Mouse (Mus musculus): ENCODE measurements around the gene Erbb3.

The Erbb3 gene

DNA sequence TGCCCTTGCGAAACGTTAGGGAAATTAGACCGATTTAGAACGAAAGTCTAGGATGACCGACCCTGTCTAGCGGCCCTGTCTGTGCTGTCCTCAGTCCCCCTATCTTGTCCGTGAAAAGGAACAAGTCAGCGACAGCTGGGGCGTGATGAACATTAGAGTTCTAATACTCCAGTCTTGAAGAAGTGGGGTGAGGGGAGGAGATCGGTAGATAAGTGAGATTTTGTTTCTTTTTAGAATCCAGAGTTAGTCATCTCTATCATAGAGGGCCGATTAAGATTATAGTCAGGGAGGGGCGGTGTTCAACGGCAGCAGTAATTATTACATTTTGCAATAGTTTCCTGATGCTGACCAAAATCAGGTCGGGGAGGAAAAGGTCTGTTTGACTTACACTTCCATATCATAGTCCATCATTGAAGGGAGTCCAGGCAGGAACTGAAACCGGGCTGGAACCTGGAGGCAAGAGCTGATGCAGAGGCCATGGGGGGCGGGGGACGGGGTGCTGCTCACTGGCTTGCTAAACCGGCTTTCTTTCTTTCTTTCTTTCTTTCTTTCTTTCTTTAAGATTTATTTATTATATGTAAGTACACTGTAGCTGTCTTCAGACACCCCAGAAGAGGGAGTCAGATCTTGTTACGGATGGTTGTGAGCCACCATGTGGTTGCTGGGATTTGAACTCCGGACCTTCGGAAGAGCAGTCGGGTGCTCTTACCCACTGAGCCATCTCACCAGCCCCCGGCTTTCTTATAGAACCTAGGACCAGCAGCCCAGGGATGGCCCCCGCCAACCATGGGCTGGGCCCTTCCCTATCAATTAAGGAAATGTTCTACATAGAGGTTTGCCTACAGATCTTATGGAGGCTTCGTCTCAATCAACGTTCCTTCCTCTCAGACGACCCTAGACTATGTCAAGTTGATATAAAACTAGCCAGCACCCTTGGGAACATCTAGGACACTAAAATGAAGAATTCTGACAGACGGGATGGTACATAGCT, 62.8 kb downstream of the Erbb3 start:
- no peak for DNase-seq (ENCODE audit: low read depth, low spot score)

DNA sequence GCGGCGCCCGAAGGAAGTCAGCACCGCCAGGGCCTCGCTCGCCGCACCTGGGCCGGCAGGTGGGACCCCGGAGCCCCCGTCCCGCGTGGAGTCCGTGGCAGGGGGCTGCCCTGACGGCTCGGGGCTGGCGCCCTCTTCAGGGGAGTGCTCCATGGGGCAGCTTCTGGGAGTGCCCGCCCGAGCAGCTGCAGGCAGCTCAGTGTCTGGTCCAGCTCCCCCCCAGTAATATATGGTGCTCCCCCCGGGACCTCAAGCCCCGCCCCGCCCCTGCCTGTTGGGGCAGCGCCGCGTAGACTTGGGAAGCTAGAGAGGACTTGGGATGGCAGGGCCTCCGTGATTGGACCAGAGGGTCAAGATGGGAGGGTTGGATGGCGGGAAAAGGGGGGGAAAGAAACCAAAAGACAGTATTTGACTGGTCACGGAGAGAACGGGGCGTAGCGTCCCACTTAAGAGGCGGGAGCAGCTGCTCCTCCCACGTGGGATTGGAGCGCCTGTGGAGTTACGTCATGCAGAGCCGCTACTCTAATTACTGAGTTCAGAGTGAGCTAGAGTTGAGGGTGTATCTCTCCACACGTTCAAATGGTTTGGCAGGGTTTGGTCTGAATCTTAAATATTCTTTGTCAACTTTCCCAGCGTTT, 63.7 kb downstream of the Erbb3 start, which contains the start of gene Esyt1:
Gene Esyt1, minus strand, starts transcription at position 201 of the 638 bp plus-strand sequence.
- peak; percentile 100 for DNase-seq (ENCODE audit: low read depth, low spot score)

GRCm38 (mm10) chr10:128524732-128525662, 64.5 kb downstream of the Erbb3 start:
- peak; percentile 73 for DNase-seq (ENCODE audit: low read depth, low spot score)

GRCm38 (mm10) chr10:128524111-128524731, 65.2 kb downstream of the Erbb3 start:
- no peak for DNase-seq (ENCODE audit: low read depth, low spot score)

- no peak for DNase-seq (ENCODE audit: low read depth, low spot score)
These were observed 67.1 kb downstream of the Erbb3 start for GRCm38 (mm10) chr10:128522351-128522750.

GRCm38 (mm10) chr10:128520591-128520990, 68.9 kb downstream of the Erbb3 start:
- no peak for DNase-seq (ENCODE audit: low read depth, low spot score)

DNA sequence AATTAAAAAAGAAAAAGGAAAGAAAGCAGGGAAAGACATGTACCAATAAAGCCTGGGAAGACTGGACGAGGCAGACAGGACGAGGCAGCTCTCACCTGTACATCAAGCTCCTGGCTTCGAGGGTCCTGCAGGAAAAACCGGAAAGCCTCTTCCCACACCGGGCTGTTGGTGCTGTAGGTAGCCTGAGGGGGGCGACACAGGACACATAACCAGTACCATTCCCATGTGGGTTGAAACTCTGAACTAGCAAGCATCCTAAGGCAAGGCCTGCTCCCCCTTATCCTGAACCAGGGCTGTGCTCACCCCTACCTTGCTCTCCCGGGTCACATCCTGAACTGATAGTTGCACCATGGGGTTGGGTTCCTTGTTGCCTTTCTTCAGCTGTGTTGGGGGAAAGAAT, 70.6 kb downstream of the Erbb3 start:
- peak; percentile 57 for DNase-seq (ENCODE audit: low read depth, low spot score)

All from A20 (cell line).